Mouse (Mus musculus) intestine, embryonic 14.5 days (tissue): ENCODE data around the gene Psme2b. TPM values are rescaled to one million over a fixed set of nuclear protein-coding genes. Genes with fewer than 3 reads are reported as not detected.
"Not testable (repeated sequence)": the region's sequence is repeated elsewhere in the genome, so short reads cannot be mapped to it uniquely, and the experiment has no call there.

Experiments used
- ATAC-seq: fragments of 200-750 bp; cut with Nextera tagmentation; replicated peaks from 2 replicates; pipeline ENCODE4 v1.8.0; 2017; ENCODE audit warnings: low read depth, moderate number of reproducible peaks, moderate TSS enrichment, moderate library complexity; ENCODE audit not compliant: low FRiP score, low TSS enrichment
- DNase-seq: peaks from one replicate; pipeline ENCODE4 v3.0.0-alpha.2; 2018; ENCODE audit warnings: low spot score
- H3K27ac ChIP-seq: fragments of 300-500 bp; sonication (generic); 2 replicates; pipeline ENCODE4 v1.5.1; 2014; ENCODE audit warnings: low read depth, mild to moderate bottlenecking, control low read depth
- H3K27me3 ChIP-seq: fragments of 300-500 bp; sonication (generic); replicated peaks from 2 replicates; pipeline ENCODE4 v1.6.1; 2014; ENCODE audit warnings: low read length, control low read depth; ENCODE audit not compliant: control insufficient read depth, insufficient read depth
- H3K36me3 ChIP-seq: fragments of 300-500 bp; sonication (generic); 2 replicates; pipeline ENCODE4 v1.6.1; 2014; ENCODE audit warnings: low read length, control low read depth; ENCODE audit not compliant: control insufficient read depth, insufficient read depth
- H3K4me1 ChIP-seq: fragments of 300-500 bp; sonication (generic); replicated peaks from 2 replicates; pipeline ENCODE4 v1.6.1; 2014; ENCODE audit warnings: low read length, control low read depth, mixed read lengths; ENCODE audit not compliant: control insufficient read depth, insufficient read depth
- H3K4me2 ChIP-seq: fragments of 300-500 bp; sonication (generic); 2 replicates; pipeline ENCODE4 v1.6.1; 2014; ENCODE audit warnings: low read length
- H3K4me3 ChIP-seq: fragments of 300-500 bp; sonication (generic); 2 replicates; pipeline ENCODE4 v1.5.1; 2014; ENCODE audit warnings: low read depth, low read length, control low read depth, mixed read lengths
- H3K9ac ChIP-seq: fragments of 300-500 bp; sonication (generic); 2 replicates; pipeline ENCODE4 v1.6.1; 2014; ENCODE audit warnings: mild to moderate bottlenecking, low read length
- H3K9me3 ChIP-seq: fragments of 300-500 bp; sonication (generic); 2 replicates; pipeline ENCODE4 v1.6.1; 2016; ENCODE audit warnings: low read length, control low read depth; ENCODE audit not compliant: control insufficient read depth
- WGBS: fragments of 180-500 bp; shearing (Covaris S2); extraction: QIAGEN DNeasy Blood & Tissue Kit; methylation state at CpG from one replicate; pipeline ENCODE4 v1.1.7; 2014; 5-methylcytosine and 5-hydroxymethylcytosine counted together
- polyA plus RNA-seq: library from polyadenylated mRNA; unstranded; fragments of >200 nt; fragmentation: Nextera tagmentation; extraction: Ambion mirVana; gene quantifications from 2 replicates; pipeline ENCODE4 v1.2.1, GENCODE M21; 2014

Gene Psme2b
- polyA plus RNA-seq, 1 experiment from 2014 or later = 3.0 TPM

DNA sequence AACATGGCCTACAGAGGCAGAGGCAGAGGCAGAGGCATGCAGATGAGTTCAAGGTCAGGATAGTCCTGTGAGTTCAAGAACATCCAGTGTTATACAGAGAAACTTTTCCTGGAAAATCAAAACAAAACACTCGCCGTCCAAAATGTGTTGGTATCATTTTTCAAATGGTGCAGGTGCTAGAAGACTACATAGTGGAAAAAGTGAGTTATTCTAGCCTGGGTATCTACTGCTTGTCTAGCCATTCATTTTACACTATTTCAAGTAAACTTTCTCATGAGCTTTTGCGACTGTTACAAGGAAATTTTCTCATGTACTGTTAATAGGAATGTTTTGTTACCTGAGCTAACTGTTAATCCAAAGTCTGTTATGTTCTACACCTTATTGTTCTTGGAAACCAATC lies 27.6 kb downstream of the Psme2b start:
- WGBS = 78% methylated on average over 3 of the region's 3 CpGs
- no peak for DNase-seq
- Histone ChIP-seq H3K27me3 (no peaks in the 10 kb centered on the region), H3K9me3 (no peaks in the 10 kb centered on the region), H3K36me3 (no peaks in the 10 kb centered on the region), H3K4me1 (no peaks in the 10 kb centered on the region), H3K9ac (no peak overlapping the region), H3K4me2 (no peak overlapping the region), H3K4me3 (no peak overlapping the region), H3K27ac (no peak overlapping the region)
- ATAC-seq = no peak

DNA sequence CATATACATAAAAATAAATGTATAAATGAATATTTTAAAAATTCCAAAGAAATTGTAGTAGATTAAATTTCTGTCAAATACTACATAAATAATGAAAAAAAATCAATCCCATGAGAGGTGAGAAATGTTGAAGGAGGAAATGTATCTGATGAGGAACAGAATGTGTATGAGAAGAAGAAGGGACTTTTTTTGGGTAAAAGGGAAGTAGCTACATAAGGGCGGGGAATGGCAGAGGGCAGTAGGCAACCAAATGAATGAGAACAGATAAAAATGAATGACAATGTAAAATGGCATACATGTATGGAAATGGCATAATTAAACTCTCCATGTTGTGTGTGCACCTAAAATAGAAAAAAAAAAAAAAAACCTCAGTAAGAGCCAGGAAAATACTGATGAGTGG lies 32.4 kb downstream of the Psme2b start:
- Histone ChIP-seq H3K36me3 (no peaks in the 10 kb centered on the region), H3K4me3 (no peak overlapping the region), H3K4me1 (no peaks in the 10 kb centered on the region), H3K4me2 (no peak overlapping the region), H3K27me3 (no peaks in the 10 kb centered on the region), H3K9ac (no peak overlapping the region), H3K9me3 (no peaks in the 10 kb centered on the region), H3K27ac (no peak overlapping the region)
- 93% methylated on average over 1 of the region's 1 CpGs for WGBS
- DNase-seq = no peak
- ATAC-seq = no peak

DNA sequence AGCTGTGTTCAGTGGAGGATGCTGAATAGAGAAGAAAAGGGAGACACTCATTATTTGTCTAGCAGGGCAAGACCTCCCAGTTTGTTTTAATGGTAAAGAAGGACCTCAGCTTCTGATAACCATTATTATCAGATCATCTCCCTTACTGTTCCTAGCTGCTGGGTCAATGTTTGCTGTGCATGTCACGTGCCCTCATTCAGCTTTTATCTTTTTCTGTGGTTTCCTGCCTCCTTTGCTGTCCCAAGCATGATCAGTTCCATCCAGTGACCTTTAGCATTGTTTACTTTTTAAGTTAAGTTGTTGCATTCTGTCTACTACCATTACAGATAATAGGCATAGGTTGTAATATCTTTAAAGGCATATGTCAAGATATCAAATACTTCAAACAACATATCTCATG lies 37.5 kb downstream of the Psme2b start:
- no peaks in the 10 kb centered on the region for H3K36me3 ChIP-seq
- ATAC-seq = no peak
- H3K4me2 ChIP-seq = no peak overlapping the region
- H3K9ac ChIP-seq = no peak overlapping the region
- DNase-seq = no peak
- H3K27ac ChIP-seq = no peak overlapping the region
- H3K27me3 ChIP-seq = no peaks in the 10 kb centered on the region
- no peak overlapping the region for H3K4me3 ChIP-seq
- WGBS = 58% methylated on average over 1 of the region's 1 CpGs
- H3K4me1 ChIP-seq = no peaks in the 10 kb centered on the region
- H3K9me3 ChIP-seq = no peaks in the 10 kb centered on the region

DNA sequence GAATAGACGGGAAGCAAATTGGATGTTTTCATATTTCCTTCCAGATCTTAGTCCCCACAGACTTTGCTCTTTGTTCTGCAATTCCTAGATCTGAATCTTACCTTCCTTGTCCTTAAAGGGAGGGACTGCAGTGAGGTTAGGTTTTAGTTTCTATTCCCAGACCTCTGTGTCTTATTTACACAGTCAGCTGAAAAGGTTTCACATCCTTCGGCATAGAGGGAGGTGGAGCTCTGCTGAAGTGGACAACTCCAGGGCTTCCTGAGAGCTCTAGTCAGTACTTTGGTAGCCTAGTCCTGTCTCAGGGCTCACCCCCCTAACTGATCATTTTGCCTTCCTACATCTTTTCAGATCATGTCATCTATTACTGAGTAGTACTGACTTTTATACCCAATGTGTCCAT lies 44.0 kb downstream of the Psme2b start, which contains the start of gene Gm5431:
Gene Gm5431, minus strand, starts transcription at position 194 of the 400 bp plus-strand sequence.
- no peak within 1 kb of the TSS for H3K4me3 ChIP-seq
- no peaks in the 10 kb centered on the region for H3K9me3 ChIP-seq
- WGBS = 46% methylated on average over 2 of the region's 2 CpGs
- no peak within 1 kb of the TSS for H3K4me2 ChIP-seq
- no peak within 1 kb of the TSS for H3K27ac ChIP-seq
- ATAC-seq (no peak), DNase-seq (no peak)
- H3K36me3 ChIP-seq = no peaks in the 10 kb centered on the region
- no peaks in the 10 kb centered on the region for H3K4me1 ChIP-seq
- H3K9ac ChIP-seq = no peak within 1 kb of the TSS
- no peaks in the 10 kb centered on the region for H3K27me3 ChIP-seq

DNA sequence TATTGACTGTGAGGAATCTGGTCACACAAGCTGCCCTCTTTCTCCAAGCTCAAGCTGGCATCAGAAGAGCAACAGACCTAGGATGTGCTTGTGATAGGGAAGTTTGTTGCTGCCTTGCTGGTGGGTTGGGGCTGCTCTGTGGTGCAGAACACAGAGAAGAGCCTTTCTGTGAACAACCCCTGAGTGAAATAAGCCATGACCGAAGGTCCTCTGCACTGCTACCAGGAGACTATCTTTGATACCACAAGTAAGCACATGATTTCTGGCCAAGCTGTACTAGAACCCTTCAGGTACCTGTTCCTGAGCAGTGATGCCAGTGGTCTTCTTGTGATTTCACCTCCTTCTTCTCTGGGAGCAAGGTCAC lies 44.4 kb downstream of the Psme2b start:
- H3K9me3 ChIP-seq, H3K9ac ChIP-seq, H3K27me3 ChIP-seq, H3K36me3 ChIP-seq, H3K27ac ChIP-seq, H3K4me3 ChIP-seq, H3K4me1 ChIP-seq, ATAC-seq, H3K4me2 ChIP-seq, DNase-seq: not testable (repeated sequence)
- 94% methylated on average over 1 of the region's 1 CpGs for WGBS

DNA sequence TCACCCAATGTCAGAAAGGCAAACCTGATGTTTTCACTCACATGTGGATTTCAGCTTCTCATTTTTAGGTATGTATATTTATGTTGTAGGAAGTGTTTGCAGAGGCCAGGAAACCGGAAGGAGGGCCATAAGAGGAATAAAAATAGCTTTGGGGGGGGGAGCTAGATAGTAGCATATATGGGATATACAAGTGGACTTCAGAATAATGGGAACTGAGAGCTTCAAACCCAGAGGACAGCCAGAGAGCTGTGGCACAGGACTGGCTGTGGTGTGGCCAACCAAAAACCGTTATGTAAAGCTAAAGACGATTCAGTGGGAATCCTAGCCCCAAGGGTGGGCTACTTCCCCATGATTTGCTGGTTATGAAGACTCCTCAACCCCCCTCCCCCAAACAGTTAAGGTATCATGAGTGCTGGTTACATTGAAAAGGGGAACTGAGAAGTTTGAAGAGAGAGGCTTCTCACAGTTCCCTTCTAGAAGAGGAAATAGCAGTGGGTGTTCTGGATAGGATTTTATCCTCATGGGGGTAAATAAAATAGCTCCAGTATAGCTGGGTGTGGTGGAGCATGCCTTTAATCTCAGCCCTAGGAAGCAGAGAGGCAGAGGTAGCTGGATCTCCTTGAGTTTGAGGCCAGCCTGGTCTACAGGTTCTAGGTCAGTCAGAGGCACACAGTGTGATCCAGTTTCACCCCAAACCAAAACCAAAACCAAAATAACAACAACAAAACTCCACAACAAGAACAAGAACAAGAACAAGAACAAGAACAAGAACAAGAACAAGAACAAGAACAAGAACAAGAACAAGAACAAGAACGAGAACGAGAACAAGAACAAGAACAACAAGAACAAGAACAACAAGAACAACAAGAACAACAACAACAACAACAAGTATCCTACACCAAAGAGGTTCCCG lies 45.1 kb downstream of the Psme2b start:
- WGBS = 82% methylated on average over 6 of the region's 6 CpGs
- H3K9me3 ChIP-seq, H3K4me3 ChIP-seq, H3K36me3 ChIP-seq, H3K4me1 ChIP-seq, ATAC-seq, H3K9ac ChIP-seq, H3K4me2 ChIP-seq, DNase-seq, H3K27ac ChIP-seq, H3K27me3 ChIP-seq: not testable (repeated sequence)

DNA sequence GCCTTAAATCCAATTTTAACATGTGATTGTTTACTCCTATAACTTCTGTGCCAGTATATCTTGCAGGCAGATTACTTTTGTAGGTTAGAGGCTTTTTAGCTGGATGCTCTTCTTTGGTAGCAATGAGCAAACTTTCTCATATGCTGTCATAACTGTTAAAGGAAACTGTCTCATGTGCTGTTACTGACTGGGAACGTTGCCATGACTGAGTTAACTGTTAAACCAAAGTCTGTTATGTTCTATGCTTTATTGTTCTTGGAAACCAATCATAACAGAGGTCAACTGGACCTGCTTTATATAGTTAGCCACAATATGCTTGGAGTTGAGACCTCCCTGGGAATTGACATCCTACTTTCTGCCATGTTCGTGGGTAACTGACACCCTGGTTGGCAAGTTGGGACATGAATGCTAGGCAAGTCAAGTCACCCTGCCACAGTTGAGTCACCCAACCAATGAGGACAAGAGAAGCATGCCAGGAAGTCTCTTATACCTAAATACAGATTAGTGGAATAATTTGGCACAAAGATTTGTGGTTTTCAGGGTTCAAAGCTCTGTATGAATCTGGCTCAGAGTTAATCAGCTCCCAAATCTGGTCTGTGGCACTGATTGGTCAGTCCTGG lies 47.1 kb downstream of the Psme2b start:
- no peak for DNase-seq

More for the DNA sequence above, 47.1 kb downstream of the Psme2b start:
- no peaks in the 10 kb centered on the region for H3K27me3 ChIP-seq
- no peak overlapping the region for H3K27ac ChIP-seq
- H3K4me1 ChIP-seq = no peaks in the 10 kb centered on the region
- WGBS = 72% methylated on average over 2 of the region's 2 CpGs
- H3K9ac ChIP-seq = no peak overlapping the region
- no peak for ATAC-seq
- H3K4me2 ChIP-seq = no peak overlapping the region
- no peaks in the 10 kb centered on the region for H3K9me3 ChIP-seq
- H3K36me3 ChIP-seq = no peaks in the 10 kb centered on the region
- H3K4me3 ChIP-seq = no peak overlapping the region
